Mouse (Mus musculus) kidney, postnatal 0 days (tissue): ENCODE measurements around the gene Ifitm5. TPM values are rescaled to one million over a fixed set of nuclear protein-coding genes. Genes with fewer than 3 reads are reported as not detected.
A peak's percentile ranks its signal among the peaks of the same experiment; 100 is the strongest.

Experiments used
- ATAC-seq: fragments of 200-750 bp; cut with Nextera tagmentation; replicated peaks from 2 replicates; pipeline ENCODE4 v1.8.0; 2017; ENCODE audit warnings: low read depth, moderate number of reproducible peaks, moderate TSS enrichment, moderate library complexity; ENCODE audit not compliant: low FRiP score
- DNase-seq: peaks from one replicate; pipeline ENCODE4 v3.0.0-alpha.2; 2016; ENCODE audit warnings: low spot score
- H3K27ac ChIP-seq: fragments of 300-500 bp; sonication (generic); 2 replicates; pipeline ENCODE4 v1.5.1; 2014; ENCODE audit warnings: mild to moderate bottlenecking
- H3K27me3 ChIP-seq: fragments of 300-500 bp; sonication (generic); 2 replicates; pipeline ENCODE4 v1.6.1; 2014; ENCODE audit warnings: low read length, mixed read lengths; ENCODE audit not compliant: insufficient read depth
- H3K36me3 ChIP-seq: fragments of 300-500 bp; sonication (generic); 2 replicates; pipeline ENCODE4 v1.6.1; 2014; ENCODE audit warnings: low read length, mixed read lengths; ENCODE audit not compliant: insufficient read depth
- H3K4me1 ChIP-seq: fragments of 300-500 bp; sonication (generic); replicated peaks from 2 replicates; pipeline ENCODE4 v1.6.1; 2014; ENCODE audit warnings: antibody characterized with exemption, low read length, mixed read lengths; ENCODE audit not compliant: insufficient read depth
- H3K4me2 ChIP-seq: fragments of 300-500 bp; sonication (generic); 2 replicates; pipeline ENCODE4 v1.6.1; 2014; ENCODE audit warnings: mild to moderate bottlenecking, low read length, moderate library complexity, mixed read lengths
- H3K4me3 ChIP-seq: fragments of 300-500 bp; sonication (generic); replicated peaks from 2 replicates; pipeline ENCODE4 v1.5.1; 2014; ENCODE audit warnings: low read depth, low read length
- H3K9ac ChIP-seq: fragments of 300-500 bp; sonication (generic); 2 replicates; pipeline ENCODE4 v1.6.1; 2014; ENCODE audit warnings: low read depth, low read length
- H3K9me3 ChIP-seq: fragments of 300-500 bp; sonication (generic); replicated peaks from 2 replicates; pipeline ENCODE4 v1.6.1; 2016; ENCODE audit warnings: low read length, inconsistent platforms, mixed read lengths
- CTCF ChIP-seq: IDR thresholded peaks from 2 replicates; pipeline ENCODE4 v1.5.1; 2016; ENCODE audit warnings: antibody characterized with exemption, low read depth, mild to moderate bottlenecking, moderate library complexity
- WGBS: fragments of 180-500 bp; shearing (Covaris S2); extraction: QIAGEN DNeasy Blood & Tissue Kit; methylation state at CpG from one replicate; pipeline ENCODE4 v1.1.7; 2014; 5-methylcytosine and 5-hydroxymethylcytosine counted together
- polyA plus RNA-seq: library from polyadenylated mRNA; unstranded; fragments of >200 nt; fragmentation: Nextera tagmentation; extraction: Ambion mirVana; gene quantifications from 2 replicates; pipeline ENCODE4 v1.2.1, GENCODE M21; 2015

The Ifitm5 gene
- polyA plus RNA-seq, 1 experiment from 2014 or later: 2.2 TPM

- ATAC-seq (no peak), DNase-seq (no peak)
- 91% methylated on average over 4 of the region's 4 CpGs for WGBS
- Histone ChIP-seq H3K4me3 (no peak within 1 kb of the TSS), H3K9me3 (no peaks in the 10 kb centered on the region), H3K27me3 (no peaks in the 10 kb centered on the region), H3K4me1 (peaks cover 10% of the 10 kb centered on the region; the same call in 1 of the 2 replicates), H3K36me3 (no peaks in the 10 kb centered on the region), H3K4me2 (peak within 1 kb of the TSS; percentile 42), H3K27ac (peak within 1 kb of the TSS; percentile 50), H3K9ac (no peak within 1 kb of the TSS)
- TF ChIP-seq CTCF: no peak
Observed at GRCm38 (mm10) chr7:140966921-140967320, 16.8 kb upstream of the Ifitm5 start, which contains the start of gene Ifitm1. Ifitm1 (plus strand) TSS chr7:140967221.

- Histone ChIP-seq H3K27me3 (no peaks in the 10 kb centered on the region), H3K27ac (no peak overlapping the region), H3K4me1 (0 out of 2 replicates have a peak, but pooled peaks cover under 1% of the 10 kb centered on the region), H3K4me2 (no peak overlapping the region), H3K9me3 (no peaks in the 10 kb centered on the region), H3K4me3 (no peak overlapping the region), H3K36me3 (no peaks in the 10 kb centered on the region), H3K9ac (no peak overlapping the region)
- TF ChIP-seq CTCF: no peak
- WGBS: 73% methylated on average over 2 of the region's 2 CpGs
- DNase-seq (no peak), ATAC-seq (no peak)
Observed at GRCm38 (mm10) chr7:140962733-140963132, 12.6 kb upstream of the Ifitm5 start.

GRCm38 (mm10) chr7:140961416-140961815 is 11.3 kb upstream of the Ifitm5 start:
- H3K4me1 ChIP-seq: 0 out of 2 replicates have a peak, but pooled peaks cover 3% of the 10 kb centered on the region
- no peak overlapping the region for H3K4me2 ChIP-seq
- no peak for TF ChIP-seq CTCF
- no peak for ATAC-seq
- 83% methylated on average over 2 of the region's 2 CpGs for WGBS
- no peaks in the 10 kb centered on the region for H3K36me3 ChIP-seq
- no peaks in the 10 kb centered on the region for H3K9me3 ChIP-seq
- no peak overlapping the region for H3K27ac ChIP-seq
- no peak overlapping the region for H3K9ac ChIP-seq
- no peak for DNase-seq
- H3K4me3 ChIP-seq: no peak overlapping the region
- H3K27me3 ChIP-seq: no peaks in the 10 kb centered on the region

DNA sequence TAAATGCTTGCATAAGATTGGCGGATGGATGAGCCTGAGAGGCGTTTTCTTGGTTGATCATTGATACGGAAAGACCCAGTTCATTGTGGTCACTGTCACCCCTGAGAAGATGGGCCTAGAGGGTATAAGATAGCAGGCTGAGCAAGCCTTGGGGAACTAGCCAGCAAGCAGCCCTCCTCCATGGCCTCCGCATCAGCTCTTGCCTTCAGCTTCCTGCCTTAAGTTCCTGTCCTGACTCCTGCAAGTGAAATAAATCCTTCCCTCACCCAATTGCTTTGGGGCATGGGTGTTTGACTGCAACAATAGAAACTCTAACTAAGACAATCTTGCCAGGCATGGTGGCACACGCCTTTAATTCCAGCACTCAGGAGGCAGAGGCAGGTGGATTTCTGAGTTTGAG is 9.9 kb upstream of the Ifitm5 start:
- 0 out of 2 replicates have a peak, but pooled peaks cover 7% of the 10 kb centered on the region for H3K4me1 ChIP-seq
- H3K36me3 ChIP-seq: no peaks in the 10 kb centered on the region
- H3K27me3 ChIP-seq: no peaks in the 10 kb centered on the region
- 84% methylated on average over 5 of the region's 5 CpGs for WGBS
- H3K9ac ChIP-seq: no peak overlapping the region
- H3K4me2 ChIP-seq: no peak overlapping the region
- DNase-seq (no peak), ATAC-seq (no peak)
- H3K9me3 ChIP-seq: no peaks in the 10 kb centered on the region
- no peak for TF ChIP-seq CTCF
- H3K4me3 ChIP-seq: no peak overlapping the region
- H3K27ac ChIP-seq: no peak overlapping the region

DNA sequence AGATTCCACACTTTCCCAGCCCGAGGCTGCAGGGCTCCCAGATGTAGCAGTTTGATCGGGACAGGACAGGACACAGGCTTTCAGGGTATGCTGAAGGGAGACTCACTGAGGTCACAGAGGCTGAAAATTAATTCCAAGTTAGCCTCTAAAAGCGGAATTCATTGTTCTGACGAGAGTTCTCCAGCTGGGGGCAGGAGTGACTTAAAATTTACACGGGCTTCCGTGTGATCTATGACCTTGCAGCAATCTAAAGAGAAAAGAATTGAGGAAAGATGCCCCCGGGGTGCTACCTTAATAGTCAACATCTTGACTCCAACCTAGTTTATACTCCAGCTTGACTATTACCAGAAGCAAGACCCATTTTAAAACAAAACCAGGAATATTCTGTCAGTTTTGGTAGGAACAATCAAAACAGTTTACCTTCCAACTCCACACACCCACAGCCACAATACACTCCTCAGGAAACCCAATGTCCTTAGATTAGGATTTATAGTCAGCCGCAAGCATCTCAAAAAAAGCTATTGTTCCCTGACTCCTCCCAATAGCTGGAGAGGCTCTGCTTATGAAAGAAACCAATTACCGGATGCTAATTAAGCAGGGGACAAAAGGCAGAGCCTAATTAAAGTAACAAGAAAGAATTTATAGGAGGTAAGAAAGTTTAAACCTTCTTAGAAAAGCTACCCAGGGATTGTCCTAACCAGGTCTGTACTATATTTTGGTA is 9.2 kb upstream of the Ifitm5 start:
- 0 out of 2 replicates have a peak, but pooled peaks cover 10% of the 10 kb centered on the region for H3K4me1 ChIP-seq
- no peak overlapping the region for H3K4me2 ChIP-seq
- DNase-seq (peak; percentile 78), ATAC-seq (no peak)
- H3K27me3 ChIP-seq: no peaks in the 10 kb centered on the region
- no peak overlapping the region for H3K4me3 ChIP-seq
- TF ChIP-seq CTCF: peak; percentile 70
- no peaks in the 10 kb centered on the region for H3K9me3 ChIP-seq
- no peak overlapping the region for H3K27ac ChIP-seq
- H3K9ac ChIP-seq: no peak overlapping the region
- no peaks in the 10 kb centered on the region for H3K36me3 ChIP-seq
- 7% methylated on average over 9 of the region's 9 CpGs for WGBS

GRCm38 (mm10) chr7:140956556-140956869 is 6.4 kb upstream of the Ifitm5 start:
- Histone ChIP-seq H3K36me3 (no peaks in the 10 kb centered on the region), H3K4me2 (peak overlapping the region; percentile 64; the same call in 1 of the 2 replicates), H3K27me3 (no peaks in the 10 kb centered on the region), H3K4me3 (no peak overlapping the region), H3K9me3 (no peaks in the 10 kb centered on the region), H3K27ac (peak overlapping the region; percentile 92), H3K4me1 (peaks cover 20% of the 10 kb centered on the region; the same call in 1 of the 2 replicates), H3K9ac (no peak overlapping the region)
- TF ChIP-seq CTCF: no peak
- DNase-seq (no peak), ATAC-seq (no peak)
- 41% methylated on average over 6 of the region's 6 CpGs for WGBS
